ENCODE assay signal across 9 mouse cellular contexts in genomic region chr7:48879574-48879973, GRCm38 (mm10). TPM values are rescaled to one million over a fixed set of nuclear protein-coding genes. Genes with fewer than 3 reads are reported as not detected.
DNase-seq lines count a peak whose midpoint lies in the region; ATAC-seq and TF ChIP-seq lines count a peak whose summit lies in the region.
"Had no signal": no experiment of that assay in that cellular context is flagged by ENCODE, and none has a peak within 500 bp of the region (broad histone marks: within the 10 kb centered on the region; RNA-seq: fewer than 3 reads in every experiment).

No protein-coding gene starts in this region.

- no peak for ATAC-seq in heart, embryonic 15.5 days (replicated peaks; ENCODE audit: insufficient number of reproducible peaks, insufficient read depth, low FRiP score, low read depth)
- no peak for ATAC-seq in hindbrain, postnatal 0 days
- ATAC-seq in midbrain, embryonic 12.5 days (ENCODE audit: low FRiP score, low read depth), result no peak

- 57% methylated on average over 3 of the region's 3 CpGs for WGBS in heart, embryonic 15.5 days
- WGBS in embryonic facial prominence, embryonic 10.5 days, result 51% methylated on average over 3 of the region's 3 CpGs
- 39% methylated on average over 3 of the region's 3 CpGs for WGBS in hindbrain, postnatal 0 days
- 54% methylated on average over 3 of the region's 3 CpGs for WGBS in midbrain, embryonic 12.5 days

- no peaks in the 10 kb centered on the region for H3K27me3 ChIP-seq in heart, embryonic 15.5 days
- H3K27me3 ChIP-seq in embryonic facial prominence, embryonic 10.5 days (replicated peaks; ENCODE audit: low read depth, poor library complexity, severe bottlenecking), result peaks cover 28% of the 10 kb centered on the region
- peaks cover 6% of the 10 kb centered on the region for H3K27me3 ChIP-seq in hindbrain, postnatal 0 days (ENCODE audit: insufficient read depth, low read length)
- H3K27me3 ChIP-seq in midbrain, embryonic 12.5 days, result peaks cover 39% of the 10 kb centered on the region

- no peak for TF ChIP-seq CTCF in hindbrain, postnatal 0 days (IDR thresholded peaks at IDR 0.05; ENCODE audit: low read depth)

- H3K4me1 ChIP-seq in heart, embryonic 15.5 days (replicated peaks), result peaks cover 26% of the 10 kb centered on the region
- peaks cover 17% of the 10 kb centered on the region for H3K4me1 ChIP-seq in embryonic facial prominence, embryonic 10.5 days
- H3K4me1 ChIP-seq in hindbrain, postnatal 0 days (ENCODE audit: insufficient read depth, low read length), result no peaks in the 10 kb centered on the region; the same call in 1 of the 2 replicates
- H3K4me1 ChIP-seq in midbrain, embryonic 12.5 days, result peaks cover 21% of the 10 kb centered on the region

- H3K9me3 ChIP-seq in heart, embryonic 15.5 days (replicated peaks), result no peaks in the 10 kb centered on the region
- H3K9me3 ChIP-seq in embryonic facial prominence, embryonic 10.5 days, result no peaks in the 10 kb centered on the region
- H3K9me3 ChIP-seq in hindbrain, postnatal 0 days (ENCODE audit: low read length), result no peaks in the 10 kb centered on the region
- H3K9me3 ChIP-seq in midbrain, embryonic 12.5 days, result no peaks in the 10 kb centered on the region

- H3K27ac ChIP-seq in heart, embryonic 15.5 days, result no peak overlapping the region
- H3K27ac ChIP-seq in embryonic facial prominence, embryonic 10.5 days (replicated peaks), result no peak overlapping the region
- H3K27ac ChIP-seq in hindbrain, postnatal 0 days, result no peak overlapping the region
- no peak overlapping the region for H3K27ac ChIP-seq in midbrain, embryonic 12.5 days (replicated peaks)

- DNase-seq in heart, postnatal 25 days (ENCODE audit: low spot score), result no peak
- DNase-seq in embryonic facial prominence, embryonic 10.5 days (ENCODE audit: low spot score), result no peak
- no peak for DNase-seq in hindbrain, postnatal 0 days (ENCODE audit: low spot score)
- DNase-seq in urinary bladder, postnatal 36 days (ENCODE audit: low spot score in 2 of 2), result no peak
- DNase-seq in right cerebral cortex, postnatal 4 days, result no peak
- no peak for DNase-seq in gastrocnemius, adult 18-20 months (ENCODE audit: low spot score)
- DNase-seq: thymus, postnatal 4 days had no signal

- H3K9ac ChIP-seq in heart, embryonic 15.5 days, result peak overlapping the region; percentile 39
- H3K9ac ChIP-seq in hindbrain, postnatal 0 days (replicated peaks; ENCODE audit: low read length), result no peak overlapping the region
- H3K9ac ChIP-seq in midbrain, embryonic 12.5 days (replicated peaks), result 0 out of 2 replicates have a peak overlapping the region, but pooled peaks have one; percentile 37

- peak overlapping the region; percentile 59 for H3K4me2 ChIP-seq in heart, embryonic 15.5 days
- peak overlapping the region; percentile 100 for H3K4me2 ChIP-seq in hindbrain, postnatal 0 days (ENCODE audit: low read depth, low read length)
- peak overlapping the region; percentile 49 for H3K4me2 ChIP-seq in midbrain, embryonic 12.5 days (replicated peaks)

- intact Hi-C loops in heart, postnatal 25 days (cut with DNase I), result loop anchor here (5.0 kb wide), 2 partner anchors 42 to 132 kb away; no protein-coding TSS in a partner anchor

- peak overlapping the region; percentile 36 for H3K4me3 ChIP-seq in heart, embryonic 15.5 days
- H3K4me3 ChIP-seq in embryonic facial prominence, embryonic 10.5 days, result peak overlapping the region; percentile 90
- no peak overlapping the region for H3K4me3 ChIP-seq in hindbrain, postnatal 0 days (ENCODE audit: low read length)
- peak overlapping the region; percentile 27 for H3K4me3 ChIP-seq in midbrain, embryonic 12.5 days

- H3K36me3 ChIP-seq in heart, embryonic 15.5 days, result peaks cover 29% of the 10 kb centered on the region
- H3K36me3 ChIP-seq in embryonic facial prominence, embryonic 10.5 days (replicated peaks), result peaks cover 45% of the 10 kb centered on the region
- no peaks in the 10 kb centered on the region for H3K36me3 ChIP-seq in hindbrain, postnatal 0 days (ENCODE audit: insufficient read depth, low read length)
- H3K36me3 ChIP-seq in midbrain, embryonic 12.5 days, result peaks cover 36% of the 10 kb centered on the region

RNA-seq across cellular contexts. Expression of gene E2f8, which starts 1.8 kb away (rescaled TPM):
- 15.6 and 18.9 TPM in 2 replicates for polyA plus RNA-seq in heart, embryonic 15.5 days (2015; fragmentation: Nextera tagmentation; extraction: Ambion mirVana)
- total RNA-seq in heart, postnatal 25 days (2021), result under 1 TPM; 0.75 to 0.87 TPM
- 15.7 and 16.8 TPM in 2 replicates for polyA plus RNA-seq in embryonic facial prominence, embryonic 10.5 days (2016; fragmentation: Nextera tagmentation; extraction: Ambion mirVana)
- total RNA-seq in hindbrain, postnatal 0 days (2014; rRNA removed), result 2.6 and 4.8 TPM in 2 replicates
- polyA plus RNA-seq in hindbrain, postnatal 0 days (2015; fragmentation: Nextera tagmentation; extraction: Ambion mirVana), result 1.8 and 2.0 TPM in 2 replicates
- polyA plus RNA-seq in midbrain, embryonic 12.5 days (2016; fragmentation: Nextera tagmentation; extraction: Ambion mirVana), result 12.8 and 15.5 TPM in 2 replicates
- under 1 TPM; 0.71 TPM for total RNA-seq in gastrocnemius, adult 18-20 months (2021)

RNA-seq across cellular contexts. Expression of gene Nav2, which starts 28.9 kb away (rescaled TPM):
- polyA plus RNA-seq in heart, embryonic 15.5 days (2015; fragmentation: Nextera tagmentation; extraction: Ambion mirVana), result 30.7 and 40.0 TPM in 2 replicates
- total RNA-seq in heart, postnatal 25 days (2021), result 10 to 100 TPM; 53.0 to 60.1 TPM
- 11.5 and 13.2 TPM in 2 replicates for polyA plus RNA-seq in embryonic facial prominence, embryonic 10.5 days (2016; fragmentation: Nextera tagmentation; extraction: Ambion mirVana)
- total RNA-seq in hindbrain, postnatal 0 days (2014; rRNA removed), result 61.9 and 64.7 TPM in 2 replicates
- 20.1 and 22.1 TPM in 2 replicates for polyA plus RNA-seq in hindbrain, postnatal 0 days (2015; fragmentation: Nextera tagmentation; extraction: Ambion mirVana)
- polyA plus RNA-seq in midbrain, embryonic 12.5 days (2016; fragmentation: Nextera tagmentation; extraction: Ambion mirVana), result 23.0 and 24.5 TPM in 2 replicates
- total RNA-seq in gastrocnemius, adult 18-20 months (2021), result 10 to 100 TPM; 35.3 to 35.4 TPM

RNA-seq across cellular contexts. Expression of gene Csrp3, which starts 31.7 kb away (rescaled TPM):
- polyA plus RNA-seq in heart, embryonic 15.5 days (2015; fragmentation: Nextera tagmentation; extraction: Ambion mirVana), result 1,541 and 1,964 TPM in 2 replicates
- total RNA-seq in heart, postnatal 25 days (2021), result 1,000 to 10,000 TPM; 2,113 to 2,237 TPM
- polyA plus RNA-seq in embryonic facial prominence, embryonic 10.5 days (2016; fragmentation: Nextera tagmentation; extraction: Ambion mirVana), result 0.57 and 1.1 TPM in 2 replicates
- not detected in 2 replicates for total RNA-seq in hindbrain, postnatal 0 days (2014; rRNA removed)
- not detected in 2 replicates for polyA plus RNA-seq in hindbrain, postnatal 0 days (2015; fragmentation: Nextera tagmentation; extraction: Ambion mirVana)
- 0.27 and 0.56 TPM in 2 replicates for polyA plus RNA-seq in midbrain, embryonic 12.5 days (2016; fragmentation: Nextera tagmentation; extraction: Ambion mirVana)
- total RNA-seq in gastrocnemius, adult 18-20 months (2021), result 100 to 1,000 TPM; 202 to 385 TPM

Comparison
In these comparisons a context has a peak if more than half of its experiments do, and no peak if none do; other contexts are left out.
1. H3K4me2 ChIP-seq: peak in every context shown above with its lines; median percentile 100 in hindbrain, postnatal 0 days; 59 in heart, embryonic 15.5 days; 49 in midbrain, embryonic 12.5 days.
2. RNA of gene Csrp3, which starts 31.7 kb away (polyA plus RNA-seq): 1,541 to 1,964 TPM in heart, embryonic 15.5 days; 0.57 to 1.1 TPM in embryonic facial prominence, embryonic 10.5 days, 0.27 to 0.56 TPM in midbrain, embryonic 12.5 days and not detected in hindbrain, postnatal 0 days; every median in the first group is over 100 times any median in the second.